Mouse (Mus musculus) 3T3-L1 (cell line): ENCODE results near the gene Lsamp.

ENCODE experiments used
- DNase-seq: peaks from one replicate; pipeline ENCODE4 v3.0.0-alpha.2; 2015; ENCODE audit warnings: low read depth, low spot score

Lsamp gene

DNA sequence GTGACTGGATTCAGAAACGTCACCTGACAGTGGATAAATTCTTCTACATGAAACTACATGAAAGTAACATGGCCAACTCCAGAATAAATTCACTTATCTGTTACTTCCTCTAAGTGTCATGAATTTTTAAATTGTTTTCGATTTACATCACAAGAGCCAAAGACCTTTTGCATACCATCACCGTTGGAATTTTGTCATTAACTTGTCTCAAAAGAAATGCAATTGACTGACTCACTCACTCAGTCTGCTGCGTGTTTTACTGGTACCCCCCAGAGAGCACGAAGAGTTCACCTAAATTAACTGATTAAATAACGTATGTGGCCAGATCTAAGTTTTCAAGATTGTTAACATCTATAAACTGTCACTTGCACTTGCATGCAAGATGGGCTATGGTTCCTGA, 672.7 kb downstream of the Lsamp start:
- DNase-seq: no peak

- DNase-seq: peak; percentile 1
These were observed 701.4 kb downstream of the Lsamp start for GRCm38 (mm10) chr16:40685531-40685930.

- DNase-seq: no peak
These were observed 708.1 kb downstream of the Lsamp start for GRCm38 (mm10) chr16:40692292-40692691.

- DNase-seq: no peak
These were observed 713.1 kb downstream of the Lsamp start for GRCm38 (mm10) chr16:40697253-40697652.

DNA sequence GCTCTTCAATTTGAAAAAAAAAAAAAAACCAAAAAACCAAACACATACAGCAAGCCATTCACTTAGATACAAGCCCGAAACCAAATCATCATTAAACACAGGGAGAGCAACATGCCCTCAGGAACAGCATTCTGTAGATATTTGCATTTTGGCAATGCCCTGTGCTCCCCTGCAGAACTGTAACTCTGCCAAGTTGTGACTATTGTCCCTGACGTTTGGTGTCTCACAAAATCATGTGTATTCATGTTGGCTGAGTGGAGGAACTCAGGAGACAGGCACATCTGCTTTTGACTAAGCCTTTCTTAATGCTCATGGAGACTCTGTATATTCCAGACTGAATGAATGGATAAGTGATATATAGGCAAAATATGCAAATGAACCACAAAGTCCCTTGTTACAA, 724.4 kb downstream of the Lsamp start:
- DNase-seq: no peak

DNA sequence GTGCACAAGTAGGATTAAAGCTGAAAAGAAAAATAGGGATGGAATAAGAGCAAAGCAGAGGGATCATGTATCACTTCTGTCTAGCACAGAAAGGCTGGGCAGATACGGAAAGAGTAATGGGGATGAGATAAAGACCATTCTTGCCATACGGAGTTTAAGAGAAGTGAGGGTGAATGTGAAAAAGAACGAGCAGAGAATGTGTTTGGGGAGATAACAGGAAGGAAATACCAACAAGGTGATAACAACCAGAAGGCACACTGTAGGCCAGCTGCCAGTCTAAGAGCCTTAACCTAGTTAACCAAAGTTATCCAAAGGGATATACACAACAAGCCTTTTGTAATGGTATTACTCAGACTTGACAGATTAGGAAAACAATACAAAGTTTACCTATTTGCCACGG, 725.4 kb downstream of the Lsamp start:
- DNase-seq: no peak

- no peak for DNase-seq
These were observed 725.9 kb downstream of the Lsamp start for GRCm38 (mm10) chr16:40710068-40710467.

DNA sequence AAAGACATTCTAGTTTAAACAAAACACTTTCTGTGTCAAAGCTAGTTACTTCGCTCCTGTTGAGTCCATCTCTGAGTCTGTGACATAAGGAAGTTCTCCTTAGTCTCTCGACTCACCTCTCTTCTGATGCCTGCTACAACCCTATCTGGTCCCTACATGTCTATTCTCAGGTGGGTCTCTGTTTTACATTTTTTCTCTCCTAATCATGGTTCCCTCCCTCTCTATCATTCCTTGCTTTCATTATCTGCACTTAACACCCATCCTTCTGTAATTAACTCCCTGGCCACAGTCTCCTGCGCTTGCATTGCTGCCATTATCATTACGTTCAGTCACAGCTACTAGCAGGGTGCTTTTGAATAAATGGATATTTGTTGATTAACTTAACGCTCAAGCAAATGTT, 726.3 kb downstream of the Lsamp start:
- DNase-seq: no peak

DNA sequence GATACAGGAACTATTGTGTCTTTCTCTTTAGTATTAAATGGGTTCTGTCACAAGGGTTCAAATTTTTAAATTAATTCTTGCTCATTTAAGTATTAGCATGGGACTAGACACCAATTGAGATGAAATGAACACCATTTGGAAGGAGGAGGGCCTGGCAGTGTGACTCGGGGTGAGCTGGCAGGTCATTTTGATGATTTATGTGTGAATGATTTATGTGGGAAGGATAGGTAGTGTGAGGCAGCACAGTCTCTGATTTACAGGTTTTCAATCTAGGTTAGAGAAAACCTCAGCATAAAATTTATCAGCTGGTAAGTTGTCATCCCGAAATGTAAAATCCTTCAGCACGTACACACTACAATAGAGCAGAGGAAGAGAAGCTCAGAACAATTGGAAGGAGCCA, 729.6 kb downstream of the Lsamp start:
- DNase-seq: no peak

GRCm38 (mm10) chr16:40739015-40739414, 754.9 kb downstream of the Lsamp start:
- peak; percentile 51 for DNase-seq

DNA sequence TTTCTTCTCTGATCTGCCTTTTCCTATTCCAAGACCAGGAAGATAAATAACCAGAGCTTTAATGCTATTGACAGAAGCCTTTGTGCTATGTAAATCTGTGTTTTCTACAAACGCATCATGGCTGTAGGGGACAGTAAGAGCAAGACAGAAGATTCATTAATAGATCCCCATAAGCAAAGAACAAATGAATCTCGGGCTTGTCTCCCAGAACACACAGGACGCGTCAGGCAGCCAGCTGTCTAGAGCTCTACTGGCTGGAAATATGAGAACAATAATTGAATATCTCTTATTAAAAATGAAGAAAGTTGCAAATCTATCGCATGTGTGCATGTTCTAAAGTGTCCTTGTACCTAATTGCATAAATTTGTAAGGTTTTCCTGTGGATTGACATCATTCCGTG, 755.6 kb downstream of the Lsamp start:
- no peak for DNase-seq

- no peak for DNase-seq
These were observed 756.1 kb downstream of the Lsamp start for GRCm38 (mm10) chr16:40740273-40740672.

- no peak for DNase-seq
These were observed 843.0 kb downstream of the Lsamp start for GRCm38 (mm10) chr16:40827191-40827590.

GRCm38 (mm10) chr16:40831536-40831935, 847.4 kb downstream of the Lsamp start:
- no peak for DNase-seq

- no peak for DNase-seq
These were observed 857.6 kb downstream of the Lsamp start for GRCm38 (mm10) chr16:40841765-40842164.

DNA sequence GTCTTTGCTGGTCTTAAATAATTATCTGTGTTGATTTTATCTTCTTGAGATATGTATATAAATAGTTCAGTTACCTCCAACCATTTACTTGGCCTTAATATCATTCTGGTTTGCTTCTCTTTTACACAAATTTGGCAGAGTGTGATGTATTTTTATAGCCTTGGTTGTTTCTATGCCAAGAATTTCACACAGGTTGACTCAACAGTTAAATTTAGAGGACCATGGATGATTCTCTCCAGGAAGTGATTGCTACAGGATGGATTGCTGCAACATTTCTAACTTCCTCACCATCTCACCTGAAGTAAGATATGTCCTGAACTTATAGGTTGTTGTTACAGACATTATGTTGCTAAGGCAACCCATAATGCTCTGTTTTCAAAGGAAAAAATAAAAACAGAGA, 882.6 kb downstream of the Lsamp start:
- DNase-seq: no peak

DNA sequence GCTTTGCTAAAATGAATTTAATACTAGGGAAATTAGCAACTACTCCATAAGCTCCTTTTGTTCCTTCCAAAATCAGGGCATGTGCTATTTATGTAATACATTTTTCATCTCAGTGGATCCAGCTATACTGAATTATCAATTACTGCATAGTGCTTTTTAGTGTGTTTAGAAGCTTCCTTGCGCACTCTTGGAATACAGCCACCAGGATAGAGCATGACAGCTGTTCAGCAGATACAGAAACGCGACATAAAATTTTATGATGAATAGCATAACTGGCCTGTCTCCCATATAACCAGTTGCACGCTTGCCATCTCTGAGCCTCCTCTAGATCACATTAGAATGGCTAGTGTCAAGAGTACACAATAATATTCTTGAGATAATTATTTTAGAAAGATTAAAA, 894.1 kb downstream of the Lsamp start:
- DNase-seq: no peak

DNA sequence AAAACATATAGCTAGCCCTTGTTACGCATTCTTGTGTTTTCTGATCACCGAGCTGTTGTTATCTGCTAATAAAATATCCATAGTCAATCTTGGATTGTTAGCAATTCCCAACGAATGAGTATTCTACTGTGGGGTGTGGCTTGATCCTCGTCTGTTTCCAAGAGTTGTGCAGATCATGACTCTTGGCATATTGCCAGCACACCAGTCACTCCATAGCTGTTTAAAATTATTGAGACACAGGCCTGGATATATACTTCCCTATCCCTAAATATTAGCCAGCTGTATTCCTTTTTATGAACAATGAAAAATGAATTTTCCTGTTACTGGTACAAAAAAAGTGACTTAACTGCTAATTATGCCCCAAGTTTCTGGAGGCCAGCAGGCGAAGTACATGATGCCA, 897.8 kb downstream of the Lsamp start:
- DNase-seq: no peak

DNA sequence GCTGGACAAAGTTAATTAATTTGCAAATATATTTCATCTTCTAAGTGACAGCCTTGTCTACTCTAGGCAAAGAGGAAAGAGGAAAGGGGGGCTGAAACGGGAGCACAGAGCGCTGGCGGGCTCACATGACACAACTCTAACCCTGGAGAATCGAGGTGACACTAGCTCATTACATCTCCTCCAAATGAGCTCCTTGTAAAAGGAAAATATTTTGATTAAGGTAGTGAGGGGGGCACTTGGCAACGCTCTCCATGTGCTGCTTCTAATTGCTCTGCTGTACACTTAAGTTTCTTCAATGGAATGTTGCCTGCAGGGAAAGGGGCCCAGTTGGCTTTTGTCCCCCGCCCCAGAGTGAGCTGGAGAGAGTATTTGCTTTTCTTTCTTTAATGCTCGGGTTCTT, 907.2 kb downstream of the Lsamp start:
- no peak for DNase-seq

DNA sequence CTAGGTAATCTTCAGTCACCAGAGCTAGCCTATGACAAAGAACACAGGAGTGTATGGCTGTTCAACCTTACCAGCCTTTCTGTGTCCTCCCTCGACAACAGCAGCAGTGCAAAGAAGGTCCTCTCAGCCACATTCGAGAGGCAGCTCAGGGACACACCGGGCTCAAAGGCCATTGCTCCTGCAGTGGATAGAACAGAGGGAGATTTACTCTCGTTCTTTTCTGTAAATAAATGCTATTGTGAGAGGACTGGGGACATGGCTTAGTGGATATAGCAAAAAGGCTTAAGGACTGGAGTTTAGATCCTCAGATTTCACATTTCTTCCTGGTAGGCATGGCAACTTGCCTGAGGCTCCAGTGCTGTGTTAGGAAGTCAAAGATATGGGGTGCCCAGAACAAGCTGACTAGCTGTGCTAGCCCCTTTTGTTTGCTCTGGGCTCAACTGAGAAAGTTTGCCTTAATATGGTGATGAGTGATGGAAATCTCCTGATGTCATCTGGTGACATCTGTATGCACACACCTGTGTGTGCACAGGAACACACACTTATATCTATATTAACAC, 913.7 kb downstream of the Lsamp start:
- no peak for DNase-seq

GRCm38 (mm10) chr16:40907892-40908291, 923.7 kb downstream of the Lsamp start:
- no peak for DNase-seq

- DNase-seq: no peak
These were observed 930.0 kb downstream of the Lsamp start for GRCm38 (mm10) chr16:40914141-40914540.

DNA sequence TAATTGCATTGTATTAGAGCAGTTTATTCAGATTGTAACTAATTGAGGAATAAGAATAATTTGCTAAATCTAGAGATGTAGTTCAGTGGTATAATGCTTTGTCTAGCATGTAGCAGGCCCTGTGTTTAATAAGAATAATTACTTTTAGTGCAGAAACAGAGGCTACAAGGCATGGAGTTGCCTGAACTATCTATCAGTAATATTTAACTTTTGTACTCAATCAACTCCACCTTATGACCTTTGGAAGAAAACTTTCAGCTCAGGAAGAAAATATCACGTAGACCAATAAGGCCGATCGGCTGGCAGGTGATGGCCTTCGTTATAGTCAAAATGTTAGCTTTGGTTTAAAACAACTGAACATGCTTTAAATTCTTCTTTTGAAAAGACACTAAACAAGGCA, 946.4 kb downstream of the Lsamp start:
- no peak for DNase-seq

GRCm38 (mm10) chr16:40942266-40942665, 958.1 kb downstream of the Lsamp start:
- DNase-seq: no peak
